Comparison of ENCODE assay signal across 7 mouse cellular contexts in genomic region chr1:155809706-155810442, GRCm38 (mm10). TPM values are rescaled to one million over a fixed set of nuclear protein-coding genes. Genes with fewer than 3 reads are reported as not detected.
DNase-seq lines count a peak whose midpoint lies in the region; ATAC-seq and TF ChIP-seq lines count a peak whose summit lies in the region.

No protein-coding gene starts in this region.

- peaks cover 9% of the 10 kb centered on the region for H3K4me1 ChIP-seq in testis, adult 2 months (ENCODE audit: control insufficient read depth, insufficient read depth, low read length)
- peaks cover 34% of the 10 kb centered on the region for H3K4me1 ChIP-seq in heart, embryonic 10.5 days
- H3K4me1 ChIP-seq in liver, embryonic 11.5 days (replicated peaks; ENCODE audit: control insufficient read depth, insufficient read depth, low read length): peaks cover 15% of the 10 kb centered on the region

- ATAC-seq in liver, embryonic 11.5 days (replicated peaks; ENCODE audit: low FRiP score): no peak

- H3K4me3 ChIP-seq in testis, adult 2 months (ENCODE audit: control insufficient read depth, low read depth, low read length): peak overlapping the region; percentile 16; the same call in 1 of the 2 replicates
- H3K4me3 ChIP-seq in heart, embryonic 10.5 days: 0 out of 2 replicates have a peak overlapping the region, but pooled peaks have one; percentile 27
- no peak overlapping the region for H3K4me3 ChIP-seq in liver, embryonic 11.5 days (ENCODE audit: low read depth, low read length)

- DNase-seq in testis, postnatal 10 days (ENCODE audit: low spot score): no peak
- no peak for DNase-seq in heart, embryonic 10.5 days (ENCODE audit: low spot score)
- no peak for DNase-seq in liver, embryonic 11.5 days (ENCODE audit: low spot score)
- DNase-seq in ovary, postnatal 14 days (ENCODE audit: low spot score): peak; percentile 27
- no peak for DNase-seq in adrenal gland, postnatal 36 days
- DNase-seq in right cerebral cortex, adult 18-20 months: no peak

- H3K9ac ChIP-seq in liver, embryonic 11.5 days (ENCODE audit: low read depth, low read length): no peak overlapping the region

- H3K27me3 ChIP-seq in testis, adult 2 months (ENCODE audit: control insufficient read depth, insufficient read depth, low read length): no peaks in the 10 kb centered on the region
- H3K27me3 ChIP-seq in heart, embryonic 10.5 days (ENCODE audit: insufficient read depth, poor library complexity, severe bottlenecking): 0 out of 2 replicates have a peak, but pooled peaks cover 4% of the 10 kb centered on the region
- no peaks in the 10 kb centered on the region for H3K27me3 ChIP-seq in liver, embryonic 11.5 days (replicated peaks; ENCODE audit: control insufficient read depth, insufficient read depth, low read length)

- TF ChIP-seq POLR2A in testis, adult 2 months (IDR thresholded peaks at IDR 0.05; ENCODE audit: control insufficient read depth, low read depth, low read length): no peak

- no peak for TF ChIP-seq CTCF in testis, adult 2 months (IDR thresholded peaks at IDR 0.05; ENCODE audit: control insufficient read depth, insufficient read depth, insufficient replicate concordance, low read depth, low read length)

- H3K4me2 ChIP-seq in liver, embryonic 11.5 days: peak overlapping the region; percentile 35; the same call in 1 of the 2 replicates

- no peaks in the 10 kb centered on the region; the same call in none of the 2 replicates for H3K36me3 ChIP-seq in testis, adult 2 months (ENCODE audit: control insufficient read depth, insufficient read depth, low read length)
- H3K36me3 ChIP-seq in heart, embryonic 10.5 days: no peaks in the 10 kb centered on the region
- H3K36me3 ChIP-seq in liver, embryonic 11.5 days (ENCODE audit: control insufficient read depth, insufficient read depth, low read length): no peaks in the 10 kb centered on the region

- no peaks in the 10 kb centered on the region for H3K9me3 ChIP-seq in heart, embryonic 10.5 days
- no peaks in the 10 kb centered on the region for H3K9me3 ChIP-seq in liver, embryonic 11.5 days (ENCODE audit: control insufficient read depth, low read length)

- 65% methylated on average over 10 of the region's 10 CpGs for WGBS in heart, embryonic 10.5 days
- 59% methylated on average over 10 of the region's 10 CpGs for WGBS in liver, embryonic 11.5 days

- no peak overlapping the region for H3K27ac ChIP-seq in testis, adult 2 months (ENCODE audit: control insufficient read depth, insufficient read depth, low read depth, low read length)
- H3K27ac ChIP-seq in heart, embryonic 10.5 days: peak overlapping the region; percentile 73
- peak overlapping the region; percentile 41 for H3K27ac ChIP-seq in liver, embryonic 11.5 days (ENCODE audit: low read depth, low read length)

RNA-seq across cellular contexts. Expression of gene Qsox1, which starts 2.8 kb away (rescaled TPM):
- polyA plus RNA-seq in testis, adult 2 months (2012; rRNA removed): 113 and 116 TPM in 2 replicates
- polyA plus RNA-seq in heart, embryonic 10.5 days (2016; fragmentation: Nextera tagmentation; extraction: Ambion mirVana): 18.6 and 21.8 TPM in 2 replicates
- 22.4 and 26.3 TPM in 2 replicates for polyA plus RNA-seq in liver, embryonic 11.5 days (2014; fragmentation: Nextera tagmentation; extraction: Ambion mirVana)
- total RNA-seq in adrenal gland, postnatal 36 days (2021): 10 to 100 TPM; 55.1 to 60.9 TPM

RNA-seq across cellular contexts. Expression of gene Lhx4, which starts 58.4 kb away (rescaled TPM):
- 0.07 and 0.16 TPM in 2 replicates for polyA plus RNA-seq in testis, adult 2 months (2012; rRNA removed)
- 0.06 TPM in 1 of 2 replicates, not detected in the other for polyA plus RNA-seq in heart, embryonic 10.5 days (2016; fragmentation: Nextera tagmentation; extraction: Ambion mirVana)
- polyA plus RNA-seq in liver, embryonic 11.5 days (2014; fragmentation: Nextera tagmentation; extraction: Ambion mirVana): not detected in 2 replicates
- not detected for total RNA-seq in adrenal gland, postnatal 36 days (2021)
